Mouse (Mus musculus): ENCODE measurements around the gene Serpina3i. TPM values are rescaled to one million over a fixed set of nuclear protein-coding genes. Genes with fewer than 3 reads are reported as not detected.

Serpina3i gene
- polyA plus RNA-seq, 1 experiment from 2014 or later: not detected

- no peak overlapping the region for H3K27ac ChIP-seq
- no peaks in the 10 kb centered on the region for H3K4me1 ChIP-seq (replicated peaks)
- no peak overlapping the region for H3K4me2 ChIP-seq (replicated peaks)
- no peaks in the 10 kb centered on the region for H3K9me3 ChIP-seq
- H3K27me3 ChIP-seq (replicated peaks): no peaks in the 10 kb centered on the region
- ATAC-seq: no peak
- no peaks in the 10 kb centered on the region for H3K36me3 ChIP-seq
- H3K9ac ChIP-seq: no peak overlapping the region
- H3K4me3 ChIP-seq (replicated peaks): no peak overlapping the region
Measured at GRCm38 (mm10) chr12:104247553-104248002, 15.3 kb upstream of the Serpina3i start.

DNA sequence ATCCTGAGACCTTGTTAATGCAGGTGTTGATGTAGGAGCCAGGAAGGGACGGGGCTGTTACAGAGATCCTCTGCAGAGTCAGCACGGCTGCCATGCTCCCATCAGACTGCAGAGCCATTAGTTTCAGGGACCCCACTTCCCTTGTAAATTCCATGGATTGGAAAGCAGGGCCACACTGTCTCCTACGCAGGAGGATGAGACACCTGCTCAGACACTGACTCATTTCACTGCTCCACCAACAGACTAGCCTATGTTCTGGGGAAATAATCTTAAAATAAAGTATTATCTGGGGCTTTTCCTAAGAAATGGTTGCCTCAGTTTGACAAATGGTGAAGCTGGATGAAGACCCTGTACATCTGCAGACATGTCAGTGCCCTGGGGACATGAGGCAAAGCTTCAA is 14.7 kb upstream of the Serpina3i start:
- no peaks in the 10 kb centered on the region for H3K27me3 ChIP-seq (replicated peaks)
- H3K27ac ChIP-seq: no peak overlapping the region

GRCm38 (mm10) chr12:104261041-104261440 is 1.9 kb upstream of the Serpina3i start:
- Histone ChIP-seq H3K27ac (no peak overlapping the region), H3K9ac (no peak overlapping the region), H3K9me3 (no peaks in the 10 kb centered on the region), H3K4me2 (replicated peaks) (no peak overlapping the region), H3K27me3 (replicated peaks) (no peaks in the 10 kb centered on the region), H3K4me3 (replicated peaks) (no peak overlapping the region), H3K36me3 (no peaks in the 10 kb centered on the region), H3K4me1 (replicated peaks) (no peaks in the 10 kb centered on the region)
- WGBS: 47% methylated on average over 3 of the region's 3 CpGs
- ATAC-seq: no peak

More for the DNA sequence above, 14.7 kb upstream of the Serpina3i start:
- Histone ChIP-seq H3K36me3 (no peaks in the 10 kb centered on the region), H3K9ac (no peak overlapping the region), H3K4me3 (replicated peaks) (no peak overlapping the region), H3K9me3 (no peaks in the 10 kb centered on the region), H3K4me1 (replicated peaks) (no peaks in the 10 kb centered on the region), H3K4me2 (replicated peaks) (no peak overlapping the region)
- ATAC-seq: no peak
- WGBS: 78% methylated on average over 3 of the region's 3 CpGs

DNA sequence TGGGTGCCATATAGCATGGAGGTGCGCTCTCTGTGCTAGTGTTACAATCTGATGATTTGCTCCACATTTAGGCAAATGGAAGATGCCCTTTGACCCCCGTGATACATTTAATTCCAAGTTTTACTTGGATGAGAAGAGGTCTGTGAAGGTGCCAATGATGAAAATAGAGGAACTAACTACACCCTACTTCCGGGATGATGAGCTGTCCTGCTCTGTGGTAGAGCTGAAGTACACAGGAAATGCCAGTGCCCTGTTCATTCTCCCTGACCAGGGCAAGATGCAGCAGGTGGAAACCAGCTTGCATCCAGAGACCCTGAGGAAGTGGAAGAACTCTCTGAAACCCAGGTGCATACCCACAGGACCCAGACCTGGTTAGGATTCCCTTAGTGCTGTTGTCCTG is 3.5 kb downstream of the Serpina3i start:
- no peak overlapping the region for H3K4me3 ChIP-seq (replicated peaks)
- no peak for ATAC-seq
- no peaks in the 10 kb centered on the region for H3K36me3 ChIP-seq
- no peak overlapping the region for H3K4me2 ChIP-seq (replicated peaks)
- WGBS: 76% methylated on average over 3 of the region's 3 CpGs
- no peaks in the 10 kb centered on the region for H3K9me3 ChIP-seq
- H3K27ac ChIP-seq: no peak overlapping the region
- no peaks in the 10 kb centered on the region for H3K27me3 ChIP-seq (replicated peaks)
- no peaks in the 10 kb centered on the region for H3K4me1 ChIP-seq (replicated peaks)
- H3K9ac ChIP-seq: no peak overlapping the region

DNA sequence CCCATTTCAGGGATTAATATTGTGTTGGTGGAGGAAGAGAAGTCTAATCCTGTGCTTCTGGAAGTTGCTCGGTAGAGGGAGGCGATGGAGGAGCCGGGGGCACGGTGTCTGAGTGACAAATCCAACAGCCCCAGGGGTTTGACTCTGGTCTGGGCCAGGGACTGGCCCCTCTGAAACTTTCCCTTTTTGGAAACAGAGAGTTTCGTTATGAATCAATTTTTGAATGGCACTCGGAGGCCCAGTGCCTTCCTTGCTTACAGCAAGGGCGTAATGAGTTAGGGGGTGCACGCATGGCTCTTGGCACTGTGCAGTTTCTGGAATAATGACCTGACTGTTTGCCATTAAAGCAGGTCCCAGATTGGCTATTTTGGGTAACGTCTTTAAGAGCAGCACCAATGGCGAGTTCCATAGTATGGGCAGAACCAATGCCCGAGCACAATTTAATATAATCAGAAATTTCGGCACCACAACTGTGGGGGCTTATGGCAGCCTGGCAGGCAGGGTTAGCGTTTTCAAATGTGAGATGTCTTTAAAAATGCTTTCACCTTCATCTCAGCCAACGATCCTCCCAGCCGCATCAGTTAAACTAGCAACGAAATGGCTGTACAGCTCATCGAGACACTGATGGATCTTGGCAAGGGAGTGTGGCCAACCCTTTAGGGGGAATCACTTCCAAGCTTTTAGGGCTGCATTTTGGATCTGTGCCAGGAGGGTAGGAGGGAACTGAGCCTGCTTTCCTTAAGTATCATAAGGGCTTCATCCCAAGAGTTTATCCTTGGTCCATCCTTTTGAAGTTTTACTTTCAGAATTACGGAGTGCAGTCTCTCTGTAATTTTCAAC is 15.5 kb downstream of the Serpina3i start:
- WGBS: 83% methylated on average over 18 of the region's 18 CpGs
- Histone ChIP-seq H3K4me1 (replicated peaks) (no peaks in the 10 kb centered on the region), H3K27ac (no peak overlapping the region), H3K4me3 (replicated peaks) (no peak overlapping the region), H3K4me2 (replicated peaks) (no peak overlapping the region), H3K27me3 (replicated peaks) (no peaks in the 10 kb centered on the region), H3K9ac (no peak overlapping the region), H3K36me3 (no peaks in the 10 kb centered on the region), H3K9me3 (no peaks in the 10 kb centered on the region)
- ATAC-seq: no peak

- Histone ChIP-seq H3K36me3 (no peaks in the 10 kb centered on the region), H3K4me3 (replicated peaks) (no peak overlapping the region), H3K27ac (no peak overlapping the region), H3K9me3 (no peaks in the 10 kb centered on the region), H3K4me2 (replicated peaks) (no peak overlapping the region), H3K9ac (no peak overlapping the region), H3K4me1 (replicated peaks) (no peaks in the 10 kb centered on the region), H3K27me3 (replicated peaks) (no peaks in the 10 kb centered on the region)
- ATAC-seq: no peak
- WGBS: 15% methylated on average over 3 of the region's 3 CpGs
Measured at GRCm38 (mm10) chr12:104279056-104279435, 16.1 kb downstream of the Serpina3i start.

DNA sequence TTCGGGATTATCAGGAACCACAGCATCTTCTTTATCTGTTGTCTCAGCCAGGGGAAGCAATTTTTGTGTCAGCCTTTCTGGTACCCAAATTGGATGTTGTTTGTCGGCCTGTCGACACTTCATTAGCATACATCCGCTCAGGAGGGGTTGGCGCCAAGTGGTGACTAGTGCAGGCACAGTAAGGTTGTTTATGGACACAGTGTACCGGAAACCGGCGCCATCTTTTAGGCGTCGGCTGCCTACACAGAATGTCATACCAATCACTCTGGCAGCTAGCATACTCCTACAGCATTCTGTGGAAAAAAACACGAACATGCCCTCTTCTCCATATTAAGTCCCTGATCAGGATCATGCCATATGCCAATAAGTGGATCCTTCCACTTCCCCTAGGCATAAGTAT is 20.5 kb downstream of the Serpina3i start:
- WGBS: 93% methylated on average over 11 of the region's 11 CpGs
- ATAC-seq: no peak
- no peak overlapping the region for H3K9ac ChIP-seq
- no peak overlapping the region for H3K27ac ChIP-seq
- H3K9me3 ChIP-seq: no peaks in the 10 kb centered on the region
- no peaks in the 10 kb centered on the region for H3K4me1 ChIP-seq (replicated peaks)
- no peak overlapping the region for H3K4me2 ChIP-seq (replicated peaks)
- no peaks in the 10 kb centered on the region for H3K27me3 ChIP-seq (replicated peaks)
- no peak overlapping the region for H3K4me3 ChIP-seq (replicated peaks)
- H3K36me3 ChIP-seq: no peaks in the 10 kb centered on the region

DNA sequence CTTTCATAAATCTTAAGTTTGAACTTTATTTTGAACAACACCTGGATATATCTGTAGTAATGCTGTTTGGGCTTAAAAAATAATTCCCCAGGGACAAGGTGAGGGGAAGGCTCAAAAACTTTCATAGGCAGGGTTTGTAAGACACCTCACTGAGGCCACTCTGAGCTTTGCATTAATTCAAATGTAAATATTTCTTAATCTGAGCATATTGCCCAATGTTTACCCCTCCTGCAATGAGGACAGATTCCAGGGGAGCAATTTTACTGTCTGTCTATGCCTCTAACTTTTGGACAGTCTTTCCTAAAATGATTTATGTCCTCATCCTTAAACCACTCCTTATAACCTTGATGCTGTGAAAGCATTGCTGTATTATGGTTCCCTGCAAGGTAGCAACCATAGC is 25.4 kb downstream of the Serpina3i start:
- no peaks in the 10 kb centered on the region for H3K27me3 ChIP-seq (replicated peaks)
- H3K4me3 ChIP-seq (replicated peaks): no peak overlapping the region
- H3K9ac ChIP-seq: no peak overlapping the region
- no peaks in the 10 kb centered on the region for H3K9me3 ChIP-seq
- ATAC-seq: no peak
- no peaks in the 10 kb centered on the region for H3K36me3 ChIP-seq
- H3K4me1 ChIP-seq (replicated peaks): no peaks in the 10 kb centered on the region
- no peak overlapping the region for H3K4me2 ChIP-seq (replicated peaks)
- H3K27ac ChIP-seq: no peak overlapping the region

DNA sequence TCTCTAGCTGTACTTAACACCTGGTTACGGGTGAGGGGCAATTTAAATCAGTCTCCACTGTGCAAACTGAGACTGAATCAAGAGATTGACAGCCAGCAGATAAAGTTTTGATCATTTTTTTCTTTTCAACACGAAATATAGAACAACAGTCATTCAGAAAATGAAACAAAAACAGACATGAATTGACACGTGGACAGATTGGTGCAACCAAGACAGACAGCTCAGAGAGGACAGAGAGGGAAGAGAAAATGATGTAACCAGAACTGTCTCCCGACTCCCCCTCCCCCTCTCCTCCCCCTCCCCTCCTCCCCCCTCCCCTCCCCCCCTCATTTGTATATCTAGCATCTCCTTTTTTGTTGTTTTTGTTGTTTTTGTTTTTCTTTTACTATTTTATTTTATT is 26.9 kb downstream of the Serpina3i start:
- no peak for ATAC-seq
- Histone ChIP-seq H3K4me1 (replicated peaks) (no peaks in the 10 kb centered on the region), H3K4me2 (replicated peaks) (no peak overlapping the region), H3K27ac (no peak overlapping the region), H3K9ac (no peak overlapping the region), H3K27me3 (replicated peaks) (no peaks in the 10 kb centered on the region), H3K9me3 (no peaks in the 10 kb centered on the region), H3K36me3 (no peaks in the 10 kb centered on the region), H3K4me3 (replicated peaks) (no peak overlapping the region)
- WGBS: 44% methylated on average over 4 of the region's 4 CpGs

DNA sequence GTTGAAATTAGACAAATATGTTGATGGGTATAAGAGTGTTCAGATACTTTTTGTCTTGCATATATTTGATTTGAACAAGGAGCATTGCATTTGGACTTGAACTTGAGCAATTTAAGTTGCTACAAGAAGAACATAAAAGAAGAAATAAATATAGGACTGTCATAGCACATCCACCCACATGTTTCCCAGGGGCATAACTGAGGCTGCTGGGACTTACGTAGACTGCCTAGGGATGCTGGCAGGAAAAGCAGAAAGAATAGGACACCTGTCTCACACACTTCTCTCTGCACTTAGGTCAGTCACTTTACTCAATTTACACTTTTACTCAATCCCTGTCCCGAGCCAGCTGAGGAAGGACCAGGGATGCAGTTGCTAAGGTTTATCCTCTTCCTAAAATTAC is 31.0 kb downstream of the Serpina3i start:
- no peaks in the 10 kb centered on the region for H3K27me3 ChIP-seq (replicated peaks)
- 86% methylated on average over 2 of the region's 2 CpGs for WGBS
- no peak for ATAC-seq
- H3K36me3 ChIP-seq: no peaks in the 10 kb centered on the region
- H3K4me1 ChIP-seq (replicated peaks): no peaks in the 10 kb centered on the region
- H3K4me2 ChIP-seq (replicated peaks): no peak overlapping the region
- H3K4me3 ChIP-seq (replicated peaks): no peak overlapping the region
- no peak overlapping the region for H3K9ac ChIP-seq
- no peaks in the 10 kb centered on the region for H3K9me3 ChIP-seq
- H3K27ac ChIP-seq: no peak overlapping the region

DNA sequence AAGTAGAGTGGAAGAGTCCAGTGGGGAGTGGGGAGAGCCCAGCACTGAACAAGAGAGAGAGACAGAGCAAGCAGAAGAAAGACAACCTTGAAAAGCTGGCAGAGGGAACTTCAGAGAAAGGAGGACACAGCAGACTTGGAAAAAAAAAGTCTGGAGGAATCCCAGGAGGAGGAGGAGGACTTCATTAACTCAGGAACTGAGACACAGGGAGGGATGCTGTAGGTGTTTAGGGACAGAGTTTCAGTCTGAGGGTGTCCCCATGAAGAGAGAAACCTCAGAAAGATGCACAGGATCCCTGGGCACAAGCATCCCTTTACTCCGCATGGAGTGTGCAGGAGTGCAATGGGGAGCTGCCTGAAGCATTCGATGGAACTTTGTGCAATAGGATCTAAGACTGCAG is 35.1 kb downstream of the Serpina3i start:
- H3K9ac ChIP-seq: no peak overlapping the region
- no peaks in the 10 kb centered on the region for H3K36me3 ChIP-seq
- 87% methylated on average over 2 of the region's 2 CpGs for WGBS
- no peak overlapping the region for H3K27ac ChIP-seq
- no peak overlapping the region for H3K4me3 ChIP-seq (replicated peaks)
- H3K9me3 ChIP-seq: no peaks in the 10 kb centered on the region
- no peak for ATAC-seq
- no peak overlapping the region for H3K4me2 ChIP-seq (replicated peaks)
- no peaks in the 10 kb centered on the region for H3K4me1 ChIP-seq (replicated peaks)
- no peaks in the 10 kb centered on the region for H3K27me3 ChIP-seq (replicated peaks)

DNA sequence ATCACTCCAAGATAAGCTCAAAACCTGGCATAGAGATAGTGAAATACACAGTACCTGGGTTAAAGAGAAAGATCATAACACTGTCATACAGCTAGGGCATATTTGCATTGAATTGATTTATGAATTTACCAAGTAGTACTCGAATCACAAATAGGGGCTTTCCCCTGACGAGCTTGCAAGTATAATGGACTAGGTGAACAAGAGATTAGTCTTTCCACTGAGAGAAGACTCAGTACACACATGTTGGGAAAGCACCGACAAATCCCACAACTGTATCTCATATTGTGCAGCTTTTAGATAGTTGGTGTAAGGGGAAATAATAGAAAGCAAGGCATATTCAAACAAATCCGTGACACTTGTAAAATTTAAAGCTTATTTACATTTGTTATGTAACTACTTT is 43.1 kb downstream of the Serpina3i start:
- no peak overlapping the region for H3K4me3 ChIP-seq (replicated peaks)
- ATAC-seq: no peak
- WGBS: 57% methylated on average over 4 of the region's 4 CpGs
- H3K27me3 ChIP-seq (replicated peaks): no peaks in the 10 kb centered on the region
- H3K9ac ChIP-seq: no peak overlapping the region
- no peak overlapping the region for H3K27ac ChIP-seq
- H3K4me2 ChIP-seq (replicated peaks): no peak overlapping the region
- no peaks in the 10 kb centered on the region for H3K36me3 ChIP-seq
- H3K4me1 ChIP-seq (replicated peaks): no peaks in the 10 kb centered on the region
- no peaks in the 10 kb centered on the region for H3K9me3 ChIP-seq

- Histone ChIP-seq H3K36me3 (no peaks in the 10 kb centered on the region), H3K4me1 (replicated peaks) (no peaks in the 10 kb centered on the region), H3K4me3 (replicated peaks) (no peak within 1 kb of the TSS), H3K27me3 (replicated peaks) (no peaks in the 10 kb centered on the region), H3K9me3 (no peaks in the 10 kb centered on the region), H3K27ac (no peak within 1 kb of the TSS), H3K9ac (no peak within 1 kb of the TSS), H3K4me2 (replicated peaks) (no peak within 1 kb of the TSS)
- 84% methylated on average over 1 of the region's 1 CpGs for WGBS
- no peak for ATAC-seq
Measured at GRCm38 (mm10) chr12:104314253-104314652, 51.3 kb downstream of the Serpina3i start, which contains the start of gene Serpina3j. Gene Serpina3j, plus strand, starts transcription at chr12:104314553.

Measured in intestine, embryonic 15.5 days (tissue).